Mouse (Mus musculus) adrenal gland, postnatal 36 days (tissue): Measurements from ENCODE around the gene Gm11273. TPM values are rescaled to one million over a fixed set of nuclear protein-coding genes. Genes with fewer than 3 reads are reported as not detected.

Experiments
- DNase-seq, 2 experiments: peaks; one replicate each; pipeline ENCODE4 v3.0.0; 2021; ENCODE audit warnings: mixed read lengths in 1 of 2
- total RNA-seq, 2 experiments: library from RNA; stranded (reverse); gene quantifications; 2 replicates each; pipeline ENCODE4 v1.2.3; 2021

Gm11273 gene
- total RNA-seq, 2 experiments from 2014 or later = 89.0 to 99.3 TPM

- DNase-seq = no peak
Observed at GRCm38 (mm10) chr13:21453042-21453441, 48.2 kb downstream of the Gm11273 start.

Other genes starting within 250 kb of the Gm11273 start
- gene Gpx5, start 208.7 kb downstream of the Gm11273 start, total RNA-seq = not detected
- not detected for gene Gpx6, start 189.3 kb downstream of the Gm11273 start, total RNA-seq
- not detected for gene Olfr1367, start 154.5 kb downstream of the Gm11273 start, total RNA-seq
- 10 to 100 TPM in 1 of 2 experiments, 1 to 10 TPM in 1; 8.5 to 10.6 TPM for gene Zscan12, start 138.6 kb downstream of the Gm11273 start, total RNA-seq
- 10 to 100 TPM; 55.6 to 64.5 TPM for gene Zkscan3, start 98.7 kb downstream of the Gm11273 start, total RNA-seq
- gene Pgbd1, start 60.4 kb downstream of the Gm11273 start, total RNA-seq = under 1 TPM; 0.79 to 0.89 TPM
- gene Zscan26, start 47.7 kb downstream of the Gm11273 start, total RNA-seq = 10 to 100 TPM; 34.5 to 39.7 TPM
- gene Nkapl, start 32.9 kb downstream of the Gm11273 start, total RNA-seq = 1 to 10 TPM in 1 of 2 experiments, under 1 TPM in 1; 0.96 to 1.4 TPM
- 1 to 10 TPM; 2.1 to 2.6 TPM for gene Zkscan4, start 22.5 kb downstream of the Gm11273 start, total RNA-seq
- gene Gm10065, start 22.0 kb downstream of the Gm11273 start, total RNA-seq = not detected
- gene AK157302, start 6.2 kb downstream of the Gm11273 start, total RNA-seq = 10 to 100 TPM; 11.0 to 12.8 TPM
- 10 to 100 TPM; 16.9 to 19.2 TPM for gene Zkscan8, start 29.7 kb upstream of the Gm11273 start, total RNA-seq
- not detected for gene Olfr1366, start 41.4 kb upstream of the Gm11273 start, total RNA-seq
- gene Olfr1535, start 58.5 kb upstream of the Gm11273 start, total RNA-seq = not detected
- gene Olfr1364, start 80.3 kb upstream of the Gm11273 start, total RNA-seq = not detected
- gene Olfr1362, start 112.6 kb upstream of the Gm11273 start, total RNA-seq = not detected
- gene Olfr11, start 141.1 kb upstream of the Gm11273 start, total RNA-seq = not detected
- gene Olfr1361, start 162.0 kb upstream of the Gm11273 start, total RNA-seq = not detected
- not detected for gene Olfr1360, start 176.0 kb upstream of the Gm11273 start, total RNA-seq
- not detected for gene Olfr1359, start 196.7 kb upstream of the Gm11273 start, total RNA-seq
- gene Hist1h2bl, start 214.7 kb upstream of the Gm11273 start, total RNA-seq = 10 to 100 TPM; 60.4 to 64.6 TPM
- gene Hist1h2ai, start 215.0 kb upstream of the Gm11273 start, total RNA-seq = 10 to 100 TPM in 1 of 2 experiments, 1 to 10 TPM in 1; 7.6 to 50.2 TPM
- gene Hist1h3h, start 216.2 kb upstream of the Gm11273 start, total RNA-seq = 10 to 100 TPM; 68.3 to 81.7 TPM
- 10 to 100 TPM; 17.4 to 18.8 TPM for gene Hist1h2bm, start 220.6 kb upstream of the Gm11273 start, total RNA-seq
- 10 to 100 TPM; 11.8 to 14.2 TPM for gene Hist1h4j, start 233.6 kb upstream of the Gm11273 start, total RNA-seq
- gene Hist1h4k, start 249.1 kb upstream of the Gm11273 start, total RNA-seq = 100 to 1,000 TPM; 172 to 183 TPM